Mouse (Mus musculus) heart, postnatal 0 days (tissue): ENCODE measurements around the gene Fam129a.
"Not testable (repeated sequence)": the region's sequence is repeated elsewhere in the genome, so short reads cannot be mapped to it uniquely, and the experiment has no call there.

Experiments used
- CTCF ChIP-seq: IDR thresholded peaks from 2 replicates; pipeline ENCODE4 v1.5.1; 2016; ENCODE audit warnings: antibody characterized with exemption, control low read depth, low read depth
- EP300 ChIP-seq: IDR thresholded peaks from 2 replicates; pipeline ENCODE4 v1.6.1; 2016; ENCODE audit warnings: antibody characterized with exemption, low read depth

GRCm38 (mm10) chr1:151607957-151608356, 37.0 kb downstream of the Fam129a start:
- not testable (repeated sequence) for TF ChIP-seq CTCF, EP300
